Mouse (Mus musculus): ENCODE data around the gene Olfr1043. TPM values are rescaled to one million over a fixed set of nuclear protein-coding genes. Genes with fewer than 3 reads are reported as not detected.
"Not testable (repeated sequence)": the region's sequence is repeated elsewhere in the genome, so short reads cannot be mapped to it uniquely, and the experiment has no call there.

The Olfr1043 gene
- total RNA-seq (2021) = not detected
- long read RNA-seq, experiment 1 = 0 reads
- long read RNA-seq, experiment 2 = 0 reads

GRCm38 (mm10) chr2:86167422-86167821 is at the start of gene Olfr1043:
Gene Olfr1043, minus strand, starts transcription at chr2:86167522.
- no peak for DNase-seq (ENCODE audit: low spot score in 2 of 2)

- DNase-seq (ENCODE audit: low spot score in 2 of 2) = no peak
Observed at GRCm38 (mm10) chr2:86202909-86203308, 35.6 kb upstream of the Olfr1043 start, which contains the start of gene Olfr1045. Gene Olfr1045, minus strand, starts transcription at chr2:86203009.

- DNase-seq (ENCODE audit: low spot score in 2 of 2) = no peak
Observed at GRCm38 (mm10) chr2:86195863-86196262, 28.5 kb upstream of the Olfr1043 start.

GRCm38 (mm10) chr2:86185583-86185982 is 18.3 kb upstream of the Olfr1043 start, which contains the start of gene Olfr52:
Gene Olfr52, minus strand, starts transcription at chr2:86185683.
- DNase-seq (ENCODE audit: low spot score in 2 of 2) = no peak

GRCm38 (mm10) chr2:86179950-86180349 is 12.6 kb upstream of the Olfr1043 start:
- DNase-seq (ENCODE audit: low spot score in 2 of 2) = no peak

- no peak for DNase-seq (ENCODE audit: low spot score in 2 of 2)
Observed at GRCm38 (mm10) chr2:86177720-86178119, 10.4 kb upstream of the Olfr1043 start, which contains the start of gene Olfr1044. Gene Olfr1044, minus strand, starts transcription at chr2:86177820.

- DNase-seq (ENCODE audit: low spot score in 2 of 2) = not testable (repeated sequence)
Observed at GRCm38 (mm10) chr2:86175422-86175821, 8.1 kb upstream of the Olfr1043 start.

GRCm38 (mm10) chr2:86161738-86162137 is 5.6 kb downstream of the Olfr1043 start, which contains the start of gene Olfr1042:
Gene Olfr1042, minus strand, starts transcription at chr2:86161838.
- DNase-seq (ENCODE audit: low spot score in 2 of 2) = no peak

GRCm38 (mm10) chr2:86146632-86147031 is 20.7 kb downstream of the Olfr1043 start, which contains the start of gene Olfr1040:
Gene Olfr1040, minus strand, starts transcription at chr2:86146732.
- DNase-seq (ENCODE audit: low spot score in 2 of 2) = no peak

GRCm38 (mm10) chr2:86135828-86136227 is 31.5 kb downstream of the Olfr1043 start, which contains the start of gene Olfr1039:
Gene Olfr1039, minus strand, starts transcription at chr2:86135928.
- no peak for DNase-seq (ENCODE audit: low spot score in 2 of 2)

Other genes with a start within 250 kb of the Olfr1043 start
- gene Olfr1026, start 246.0 kb downstream of the Olfr1043 start, total RNA-seq (2021) = not detected
- not detected for gene Olfr1028, start 217.1 kb downstream of the Olfr1043 start, total RNA-seq (2021)
- gene Olfr1029, start 193.6 kb downstream of the Olfr1043 start, total RNA-seq (2021) = not detected
- gene Olfr1030, start 188.2 kb downstream of the Olfr1043 start, total RNA-seq (2021) = not detected
- gene Olfr1031, start 177.2 kb downstream of the Olfr1043 start, total RNA-seq (2021) = not detected
- not detected for gene Olfr1032, start 162.0 kb downstream of the Olfr1043 start, total RNA-seq (2021)
- gene Olfr1033, start 146.9 kb downstream of the Olfr1043 start, total RNA-seq (2021) = under 1 TPM; 0.08 to 0.10 TPM
- not detected for gene Olfr1034, start 121.7 kb downstream of the Olfr1043 start, total RNA-seq (2021)
- gene Olfr1036, start 93.5 kb downstream of the Olfr1043 start, total RNA-seq (2021) = not detected
- gene Olfr1037, start 80.1 kb downstream of the Olfr1043 start, total RNA-seq (2021) = not detected
- not detected for gene Olfr1039, start 31.6 kb downstream of the Olfr1043 start, total RNA-seq (2021)
- not detected for gene Olfr1040, start 20.8 kb downstream of the Olfr1043 start, total RNA-seq (2021)
- not detected for gene Olfr1042, start 5.7 kb downstream of the Olfr1043 start, total RNA-seq (2021)
- gene Olfr1044, start 10.3 kb upstream of the Olfr1043 start, total RNA-seq (2021) = not detected
- gene Olfr52, start 18.2 kb upstream of the Olfr1043 start, total RNA-seq (2021) = not detected
- gene Olfr1045, start 35.5 kb upstream of the Olfr1043 start, total RNA-seq (2021) = not detected
- not detected for gene Olfr1046, start 51.8 kb upstream of the Olfr1043 start, total RNA-seq (2021)
- not detected for gene Olfr1047, start 63.9 kb upstream of the Olfr1043 start, total RNA-seq (2021)
- gene Olfr1048, start 72.8 kb upstream of the Olfr1043 start, total RNA-seq (2021) = not detected
- not detected for gene Olfr1049, start 90.8 kb upstream of the Olfr1043 start, total RNA-seq (2021)
- gene Olfr1051, start 111.6 kb upstream of the Olfr1043 start, total RNA-seq (2021) = not detected
- not detected for gene Olfr1052, start 124.9 kb upstream of the Olfr1043 start, total RNA-seq (2021)
- not detected for gene Olfr1053, start 147.8 kb upstream of the Olfr1043 start, total RNA-seq (2021)
- not detected for gene Olfr1054, start 167.9 kb upstream of the Olfr1043 start, total RNA-seq (2021)
- gene Olfr1055, start 182.8 kb upstream of the Olfr1043 start, total RNA-seq (2021) = not detected
- gene Olfr1056, start 194.9 kb upstream of the Olfr1043 start, total RNA-seq (2021) = not detected
- gene Olfr1057, start 210.9 kb upstream of the Olfr1043 start, total RNA-seq (2021) = not detected
- gene Olfr1058, start 221.0 kb upstream of the Olfr1043 start, total RNA-seq (2021) = not detected
- gene Olfr1061, start 246.5 kb upstream of the Olfr1043 start, total RNA-seq (2021) = not detected